Mouse (Mus musculus) embryonic fibroblast, embryonic 13.5 days (primary cell): Measurements from ENCODE around the gene 1700015F17Rik. TPM values are rescaled to one million over a fixed set of nuclear protein-coding genes. Genes with fewer than 3 reads are reported as not detected.

ENCODE experiments used
- H3K27ac ChIP-seq: 2 replicates; pipeline ENCODE4 v1.5.1; 2012; ENCODE audit warnings: low read length, control low read depth, inconsistent platforms; ENCODE audit not compliant: insufficient read depth
- H3K4me1 ChIP-seq: 2 replicates; pipeline ENCODE4 v1.6.1; 2011; ENCODE audit warnings: low read length; ENCODE audit not compliant: control insufficient read depth, insufficient read depth
- H3K4me3 ChIP-seq: 2 replicates; pipeline ENCODE4 v1.5.1; 2011; ENCODE audit warnings: mild to moderate bottlenecking, control low read depth, low read length; ENCODE audit not compliant: insufficient read depth
- CTCF ChIP-seq: IDR thresholded peaks from 2 replicates; pipeline ENCODE4 v1.5.1; 2011; ENCODE audit warnings: mild to moderate bottlenecking, control low read depth, low read length, moderate library complexity, borderline replicate concordance; ENCODE audit not compliant: insufficient read depth
- POLR2A ChIP-seq: IDR thresholded peaks from 2 replicates; pipeline ENCODE4 v1.6.1; 2011; ENCODE audit warnings: low read depth, mild to moderate bottlenecking, control low read depth, low read length, moderate library complexity
- polyA plus RNA-seq: library from polyadenylated mRNA; stranded (reverse); fragments of >200 nt; gene quantifications from 2 replicates; pipeline ENCODE4 v1.2.4, GENCODE M21; 2011; ENCODE audit warnings: low read depth; ENCODE audit not compliant: missing spikeins, insufficient read length

Gene 1700015F17Rik
- polyA plus RNA-seq, 1 experiment = not detected

DNA sequence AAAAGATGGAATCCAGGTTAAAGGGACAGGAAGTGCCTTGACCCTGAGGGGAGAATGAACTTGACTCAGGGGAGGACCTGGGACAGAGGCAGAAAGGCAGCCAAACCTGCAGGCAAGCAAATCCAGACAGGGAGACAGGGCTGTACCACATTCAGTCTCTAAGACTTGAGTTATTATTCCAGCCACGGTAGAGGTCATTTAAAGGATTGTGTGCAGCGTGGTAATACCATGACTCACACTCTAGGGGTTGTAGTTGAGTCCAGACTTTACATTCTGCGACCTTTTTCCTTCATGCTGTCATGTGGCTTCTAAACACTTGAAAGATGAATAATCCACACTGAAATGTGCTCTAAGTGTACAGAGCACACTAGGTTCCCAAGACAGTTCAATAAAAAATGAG, 86.2 kb downstream of the 1700015F17Rik start:
- H3K4me1 ChIP-seq = peaks cover 5% of the 10 kb centered on the region; the same call in 1 of the 2 replicates
- H3K27ac ChIP-seq = peak overlapping the region; percentile 37; the same call in 1 of the 2 replicates
- TF ChIP-seq CTCF = no peak
- no peak for TF ChIP-seq POLR2A
- H3K4me3 ChIP-seq = no peak overlapping the region

Other genes starting within 250 kb of the 1700015F17Rik start
- gene Cdk14, start 58.8 kb downstream of the 1700015F17Rik start, polyA plus RNA-seq = 41.4 and 50.0 TPM in 2 replicates
- 29.4 and 29.7 TPM in 2 replicates for gene Cldn12, start 35.8 kb upstream of the 1700015F17Rik start, polyA plus RNA-seq
- gene Gtpbp10, start 80.4 kb upstream of the 1700015F17Rik start, polyA plus RNA-seq = 32.0 and 33.0 TPM in 2 replicates
- gene Gm8773, start 94.7 kb upstream of the 1700015F17Rik start, polyA plus RNA-seq = 1.8 and 2.6 TPM in 2 replicates
- 3.6 and 5.0 TPM in 2 replicates for gene Cfap69, start 185.1 kb upstream of the 1700015F17Rik start, polyA plus RNA-seq
- gene Steap2, start 215.4 kb upstream of the 1700015F17Rik start, polyA plus RNA-seq = 63.5 and 68.2 TPM in 2 replicates